Mouse (Mus musculus) mouse embryonic stem cell (cell line): ENCODE data around the gene Rgs3.

ENCODE experiments used
- in situ Hi-C, 2 experiments: fragments of 300-500 bp; cut with MboI; formaldehyde crosslinking; loops; 1 replicate in 1 of 2; 3 replicates in 1 of 2; pipeline ENCODE4 v1.14.3; 2019 to 2020; ENCODE audit warnings: low sequenced_read_pairs in 2 of 2, low pct_unique_long_range_greater_than_20kb in 1 of 2, mixed read lengths in 1 of 2; ENCODE audit not compliant: unreplicated experiment in 1 of 2

The Rgs3 gene

GRCm38 (mm10) chr4:62741055-62741453 lies 181.4 kb downstream of the Rgs3 start:
- in situ Hi-C loops: no loop called here

- in situ Hi-C loops: no loop called here
Measured at GRCm38 (mm10) chr4:62741601-62742000, 182.0 kb downstream of the Rgs3 start.

- in situ Hi-C loops: no loop called here
Measured at GRCm38 (mm10) chr4:62742885-62743760, 183.5 kb downstream of the Rgs3 start.

DNA sequence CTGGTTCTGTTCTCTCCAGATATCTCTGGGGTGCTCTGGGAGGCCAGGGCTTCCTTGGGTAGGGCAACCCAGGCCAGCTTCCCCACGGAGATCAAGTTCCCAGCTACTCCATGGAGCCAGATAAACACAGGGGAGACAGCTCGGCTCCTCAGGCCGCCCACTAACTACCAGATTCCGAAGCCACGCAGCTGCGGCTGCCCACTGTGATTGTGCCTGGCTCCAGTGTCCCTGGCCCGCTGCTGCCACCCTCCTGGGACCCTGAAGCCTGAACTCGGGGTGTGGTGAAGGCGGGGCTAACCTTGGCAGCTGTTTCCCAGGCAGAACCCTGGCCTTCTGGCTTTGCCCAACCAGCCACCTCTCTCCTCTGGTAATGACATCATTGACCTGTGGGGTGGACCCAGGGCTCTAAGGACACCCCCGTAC lies 184.9 kb downstream of the Rgs3 start:
- in situ Hi-C loops: no loop called here

DNA sequence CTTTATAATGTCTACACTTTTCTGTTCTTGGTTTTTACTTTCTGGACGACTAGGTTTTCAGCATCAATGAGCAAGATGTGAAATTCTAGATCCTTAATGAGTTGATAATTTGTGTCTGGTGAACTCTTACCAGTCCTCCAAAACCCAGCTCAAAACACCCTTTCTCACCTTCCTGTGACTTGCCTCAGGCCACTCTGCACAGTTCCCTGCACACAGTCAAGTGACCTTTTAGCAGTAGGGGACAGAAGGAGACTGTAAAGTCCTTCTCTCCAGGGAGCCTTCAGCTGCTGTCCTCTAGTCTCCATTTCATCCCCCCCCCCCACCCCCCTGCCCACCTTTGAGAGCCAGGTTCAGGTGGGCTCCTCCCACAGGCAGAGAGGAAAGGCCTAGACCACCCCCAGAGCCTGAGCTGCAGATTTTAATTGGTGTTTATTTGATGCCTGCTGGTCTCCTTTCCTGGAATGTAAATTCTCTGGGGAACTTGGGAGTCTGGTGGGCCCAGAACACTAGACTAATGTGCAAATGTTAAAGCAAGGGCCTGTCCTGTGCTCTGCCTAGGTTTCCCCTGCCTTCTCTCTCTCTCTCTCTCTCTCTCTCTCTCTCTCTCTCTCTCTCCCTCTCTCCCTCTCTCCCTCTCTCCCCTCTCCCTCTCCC lies 185.5 kb downstream of the Rgs3 start:
- in situ Hi-C loops: no loop called here
